Mouse (Mus musculus) limb, embryonic 14.5 days (tissue): ENCODE data around the gene Itgal. TPM values are rescaled to one million over a fixed set of nuclear protein-coding genes. Genes with fewer than 3 reads are reported as not detected.
A peak's percentile ranks its signal among the peaks of the same experiment; 100 is the strongest.

Source experiments
- ATAC-seq: fragments of 200-750 bp; cut with Nextera tagmentation; 2 replicates; pipeline ENCODE4 v1.8.0; 2017; ENCODE audit warnings: low read depth, moderate number of reproducible peaks, moderate TSS enrichment; ENCODE audit not compliant: low FRiP score
- DNase-seq: peaks from one replicate; pipeline ENCODE4 v3.0.0-alpha.2; 2015; ENCODE audit warnings: low spot score
- H3K27ac ChIP-seq: fragments of 300-500 bp; sonication (generic); replicated peaks from 2 replicates; pipeline ENCODE4 v1.5.1; 2014; ENCODE audit warnings: low read depth, mild to moderate bottlenecking, low read length, moderate library complexity, mixed read lengths
- H3K27me3 ChIP-seq: fragments of 300-500 bp; sonication (generic); 2 replicates; pipeline ENCODE4 v1.6.1; 2014; ENCODE audit warnings: low read length, mixed read lengths; ENCODE audit not compliant: control insufficient read depth, insufficient read depth
- H3K36me3 ChIP-seq: fragments of 300-500 bp; sonication (generic); 2 replicates; pipeline ENCODE4 v1.6.1; 2014; ENCODE audit warnings: mild to moderate bottlenecking, low read length, moderate library complexity, mixed read lengths; ENCODE audit not compliant: control insufficient read depth, insufficient read depth
- H3K4me1 ChIP-seq: fragments of 300-500 bp; sonication (generic); 2 replicates; pipeline ENCODE4 v1.6.1; 2014; ENCODE audit warnings: antibody characterized with exemption, low read length, mixed read lengths; ENCODE audit not compliant: control insufficient read depth, insufficient read depth
- H3K4me2 ChIP-seq: fragments of 300-500 bp; sonication (generic); replicated peaks from 2 replicates; pipeline ENCODE4 v1.6.1; 2014; ENCODE audit warnings: low read depth, mild to moderate bottlenecking, low read length, moderate library complexity; ENCODE audit not compliant: severe bottlenecking
- H3K4me3 ChIP-seq: fragments of 300-500 bp; sonication (generic); replicated peaks from 2 replicates; pipeline ENCODE4 v1.5.1; 2014; ENCODE audit warnings: low read length
- H3K9ac ChIP-seq: fragments of 300-500 bp; sonication (generic); 2 replicates; pipeline ENCODE4 v1.6.1; 2014; ENCODE audit warnings: mild to moderate bottlenecking, low read depth, low read length, moderate library complexity; ENCODE audit not compliant: severe bottlenecking
- H3K9me3 ChIP-seq: fragments of 300-500 bp; sonication (generic); 2 replicates; pipeline ENCODE4 v1.6.1; 2016; ENCODE audit warnings: low read length; ENCODE audit not compliant: control insufficient read depth
- POLR2A ChIP-seq: fragments of 200-500 bp; IDR thresholded peaks from 2 replicates; pipeline ENCODE4 v1.8.0; 2012; ENCODE audit warnings: inconsistent platforms, mild to moderate bottlenecking, moderate library complexity, borderline replicate concordance; ENCODE audit not compliant: insufficient read depth, insufficient read length; ENCODE audit errors: extremely low read depth
- WGBS: fragments of 180-500 bp; shearing (Covaris S2); extraction: QIAGEN DNeasy Blood & Tissue Kit; methylation state at CpG from one replicate; pipeline ENCODE4 v1.1.7; 2014; 5-methylcytosine and 5-hydroxymethylcytosine counted together
- polyA plus RNA-seq, 2 experiments: library from polyadenylated mRNA; depleted of rRNA in 1 of 2; stranded (reverse) in 1 of 2; unstranded in 1 of 2; fragments of >200 nt; fragmentation: Nextera tagmentation in 1 of 2; extraction: Ambion mirVana in 1 of 2; gene quantifications; 2 replicates each; pipeline versions ENCODE4 v1.2.1 to v1.2.3; 2012 to 2014

Itgal gene
- polyA plus RNA-seq, 2 experiments: 1.2 to 1.5 TPM

DNA sequence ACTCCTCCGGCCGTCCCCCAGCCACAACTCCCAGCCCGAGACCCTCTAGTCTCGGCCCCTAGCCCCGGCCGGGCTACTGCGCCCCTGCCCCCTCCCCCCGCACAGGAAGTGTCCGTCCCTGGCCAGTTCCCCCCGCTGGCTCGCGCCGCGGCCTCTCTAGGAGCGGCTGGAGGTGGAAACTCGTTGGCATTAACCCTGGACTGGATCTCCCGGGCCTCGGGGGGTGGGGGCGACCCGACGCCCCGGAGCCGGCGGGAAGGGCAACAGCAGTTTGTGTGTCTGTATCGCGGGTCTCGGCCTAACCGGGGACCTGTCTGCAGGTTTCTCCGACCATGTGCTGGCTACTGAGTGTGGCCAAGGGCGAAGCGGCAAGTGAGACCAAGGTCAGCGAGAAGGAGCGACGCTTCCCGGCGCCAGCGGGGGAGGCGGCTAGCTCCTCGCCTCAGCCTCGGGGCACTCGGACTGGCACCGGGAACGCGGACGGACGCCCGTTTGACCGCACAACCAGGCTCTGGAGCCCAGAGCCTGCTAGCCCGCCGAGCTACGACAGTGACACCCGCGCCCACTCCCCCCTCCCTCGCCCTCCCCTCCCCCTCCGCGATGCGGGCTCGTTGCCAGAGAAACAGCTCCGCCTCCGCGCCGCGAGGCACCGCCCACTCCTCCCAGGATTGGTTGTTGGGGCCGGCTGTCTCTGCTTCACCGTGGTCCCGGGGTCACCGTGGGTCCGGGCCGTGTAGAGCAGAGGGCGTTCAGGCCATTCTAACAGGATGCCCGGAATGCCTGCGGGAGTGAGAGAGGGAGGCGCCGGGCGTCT lies 49.7 kb downstream of the Itgal start, which contains the start of gene Zfp768:
Zfp768 (minus strand) TSS at position 78 of the 814 bp plus-strand sequence.
- H3K36me3 ChIP-seq: peaks cover 26% of the 10 kb centered on the region
- H3K27me3 ChIP-seq: no peaks in the 10 kb centered on the region
- TF ChIP-seq POLR2A: 0 out of 2 replicates have a peak, but pooled peaks have one; percentile 39
- no peaks in the 10 kb centered on the region for H3K9me3 ChIP-seq
- peak within 1 kb of the TSS; percentile 83 for H3K4me2 ChIP-seq
- peaks cover 8% of the 10 kb centered on the region for H3K4me1 ChIP-seq
- DNase-seq (peak; percentile 86), ATAC-seq (peak; percentile 93)
- 0% methylated on average over 41 of the region's 76 CpGs for WGBS
- peak within 1 kb of the TSS; percentile 97 for H3K4me3 ChIP-seq
- H3K27ac ChIP-seq: peak within 1 kb of the TSS; percentile 83
- peak within 1 kb of the TSS; percentile 91 for H3K9ac ChIP-seq

DNA sequence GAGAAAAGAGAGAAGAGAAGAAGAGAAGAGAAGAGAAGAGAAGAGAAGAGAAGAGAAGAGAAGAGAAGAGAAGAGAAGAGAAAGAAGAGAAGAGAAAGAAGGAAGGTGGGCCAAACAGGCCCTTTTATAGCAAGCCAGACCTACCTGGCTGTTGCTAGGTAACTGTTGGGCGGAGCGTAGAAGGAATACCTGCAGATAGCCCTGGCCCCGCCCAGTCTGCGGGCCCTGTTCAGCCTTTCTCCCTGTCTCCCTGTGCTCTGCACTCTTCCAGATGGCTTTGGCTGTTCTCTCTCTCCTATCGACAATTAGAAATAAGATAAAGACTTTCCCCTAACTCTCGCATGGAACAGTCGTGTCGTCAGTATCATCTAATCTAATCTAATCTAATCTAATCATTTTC lies 50.6 kb downstream of the Itgal start:
- no peak for ATAC-seq
- peak overlapping the region; percentile 83 for H3K4me2 ChIP-seq
- peak; percentile 36 for DNase-seq
- H3K4me1 ChIP-seq: peaks cover 8% of the 10 kb centered on the region
- H3K27ac ChIP-seq: no peak overlapping the region
- no peak overlapping the region for H3K9ac ChIP-seq
- no peak for TF ChIP-seq POLR2A
- no peaks in the 10 kb centered on the region for H3K9me3 ChIP-seq
- peaks cover 22% of the 10 kb centered on the region for H3K36me3 ChIP-seq
- H3K4me3 ChIP-seq: peak overlapping the region; percentile 97
- no peaks in the 10 kb centered on the region for H3K27me3 ChIP-seq
- WGBS: 18% methylated on average over 8 of the region's 8 CpGs

DNA sequence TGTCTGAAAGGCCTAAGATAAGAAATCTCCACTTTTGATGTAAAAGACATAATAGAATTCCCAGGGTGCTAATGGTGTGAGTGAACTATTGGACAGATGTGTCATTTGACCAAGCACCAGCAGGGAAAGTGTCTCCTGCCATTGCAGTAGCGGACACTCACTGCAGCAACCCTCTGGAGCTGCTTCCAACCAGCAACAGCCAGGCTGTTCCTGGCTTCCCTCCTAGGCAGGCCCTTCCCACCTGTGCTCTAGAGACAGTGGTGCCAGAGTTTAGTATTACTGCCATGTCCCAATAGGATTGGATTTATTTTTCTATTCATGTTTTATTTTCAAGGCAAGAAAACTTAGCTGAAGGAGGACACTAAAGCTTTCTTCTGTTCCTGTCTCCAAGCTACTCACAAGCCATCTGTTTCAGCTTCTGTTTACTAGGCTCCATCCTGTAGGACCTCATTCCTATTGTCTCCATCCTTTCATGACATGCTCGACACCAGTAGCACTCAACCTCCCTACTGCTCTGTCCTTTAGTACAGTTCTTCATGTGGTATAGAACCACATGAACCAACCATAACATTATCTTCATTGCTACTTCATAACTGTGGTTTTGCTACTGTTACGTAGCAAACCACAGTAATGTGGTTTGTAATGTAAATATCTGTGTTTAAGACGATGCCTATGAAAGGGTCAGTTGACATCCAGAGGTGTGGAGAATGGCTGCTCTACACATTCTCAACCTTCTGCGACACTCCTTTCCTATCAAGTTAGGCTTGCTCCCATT lies 55.4 kb downstream of the Itgal start:
- DNase-seq (no peak), ATAC-seq (no peak)
- no peak overlapping the region for H3K4me3 ChIP-seq
- H3K4me1 ChIP-seq: peaks cover 5% of the 10 kb centered on the region; the same call in 1 of the 2 replicates
- H3K9ac ChIP-seq: no peak overlapping the region
- no peak overlapping the region for H3K27ac ChIP-seq
- H3K36me3 ChIP-seq: no peaks in the 10 kb centered on the region
- TF ChIP-seq POLR2A: no peak
- no peaks in the 10 kb centered on the region for H3K27me3 ChIP-seq
- H3K4me2 ChIP-seq: no peak overlapping the region
- WGBS: 87% methylated on average over 5 of the region's 5 CpGs
- no peaks in the 10 kb centered on the region for H3K9me3 ChIP-seq

DNA sequence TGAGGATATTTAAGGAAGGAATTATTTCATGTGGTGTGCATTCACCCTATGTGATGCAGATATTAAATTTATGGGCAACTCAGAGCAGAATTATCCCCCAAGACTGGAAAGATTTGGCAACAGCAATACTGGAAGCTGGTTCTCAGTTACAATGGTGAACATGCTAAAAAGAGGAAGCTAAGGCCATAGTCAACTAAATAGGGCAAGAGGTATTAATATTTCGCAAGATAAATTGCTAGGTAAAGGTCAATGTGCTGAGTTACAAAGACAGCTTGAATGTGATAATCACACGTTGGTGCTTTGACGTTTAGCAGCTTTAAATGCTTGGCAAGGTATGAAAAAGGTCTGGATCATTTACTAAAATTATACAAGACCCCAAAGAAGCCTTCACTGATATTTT lies 59.7 kb downstream of the Itgal start:
- no peak overlapping the region for H3K4me3 ChIP-seq
- DNase-seq (no peak), ATAC-seq (no peak)
- no peak overlapping the region for H3K9ac ChIP-seq
- TF ChIP-seq POLR2A: no peak
- no peaks in the 10 kb centered on the region for H3K9me3 ChIP-seq
- H3K27me3 ChIP-seq: no peaks in the 10 kb centered on the region
- H3K4me2 ChIP-seq: no peak overlapping the region
- no peaks in the 10 kb centered on the region for H3K36me3 ChIP-seq
- H3K4me1 ChIP-seq: no peaks in the 10 kb centered on the region
- H3K27ac ChIP-seq: no peak overlapping the region
- 64% methylated on average over 3 of the region's 3 CpGs for WGBS

DNA sequence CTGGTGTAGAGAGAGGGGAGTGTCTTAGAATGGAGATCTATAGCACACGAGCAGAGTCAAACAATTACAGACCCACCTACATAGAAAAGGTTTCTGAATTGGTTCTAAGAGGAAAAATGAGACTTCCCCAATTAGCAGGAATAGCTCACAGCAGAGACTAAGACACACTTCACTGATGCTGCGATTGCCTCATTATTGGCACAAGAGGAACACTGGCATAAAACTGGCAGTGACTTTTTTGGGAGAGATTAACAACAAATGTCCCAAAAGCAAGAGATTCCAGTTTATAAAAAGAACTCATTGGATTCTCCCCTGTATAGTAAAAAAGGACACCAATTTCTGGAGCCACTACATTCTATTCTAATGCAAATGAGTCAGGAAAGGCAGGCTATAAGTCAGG lies 61.8 kb downstream of the Itgal start:
- H3K4me2 ChIP-seq: no peak overlapping the region
- no peak for DNase-seq
- no peak overlapping the region for H3K9ac ChIP-seq
- no peak overlapping the region for H3K4me3 ChIP-seq
- H3K9me3 ChIP-seq: no peaks in the 10 kb centered on the region
- H3K27ac ChIP-seq: no peak overlapping the region
- TF ChIP-seq POLR2A: no peak
- WGBS: 66% methylated on average over 2 of the region's 2 CpGs
- ATAC-seq: no peak
- H3K36me3 ChIP-seq: no peaks in the 10 kb centered on the region
- no peaks in the 10 kb centered on the region for H3K4me1 ChIP-seq
- no peaks in the 10 kb centered on the region; the same call in 1 of the 2 replicates for H3K27me3 ChIP-seq
